Mouse (Mus musculus) ES-E14 (cell line): ENCODE data around the gene Srm.

Experiments used
- CHD2 ChIP-seq: IDR thresholded peaks from 2 replicates; pipeline ENCODE4 v1.6.1; 2014; ENCODE audit warnings: mild to moderate bottlenecking, low read depth, low read length, inconsistent platforms
- HCFC1 ChIP-seq: IDR thresholded peaks from 2 replicates; pipeline ENCODE4 v1.6.1; 2012; ENCODE audit warnings: low read length, inconsistent platforms, borderline replicate concordance; ENCODE audit not compliant: insufficient read depth
- MAFK ChIP-seq: IDR thresholded peaks from 2 replicates; pipeline ENCODE4 v1.6.1; 2014; ENCODE audit warnings: mild to moderate bottlenecking, low read depth, low read length, inconsistent platforms; ENCODE audit not compliant: insufficient read depth
- ZC3H11A ChIP-seq: IDR thresholded peaks from 2 replicates; pipeline ENCODE4 v1.6.1; 2012; ENCODE audit warnings: low read depth, mild to moderate bottlenecking, inconsistent platforms, low read length, borderline replicate concordance
- ZNF384 ChIP-seq: IDR thresholded peaks from 2 replicates; pipeline ENCODE4 v1.6.1; 2012; ENCODE audit warnings: low read depth, low read length, inconsistent platforms

- no peak for TF ChIP-seq HCFC1
- no peak for TF ChIP-seq ZNF384
- TF ChIP-seq ZC3H11A: no peak
- no peak for TF ChIP-seq CHD2
- TF ChIP-seq MAFK: no peak
Observed at GRCm38 (mm10) chr4:148549106-148549505, 42.2 kb upstream of the Srm start.
